Mouse (Mus musculus) neural tube, embryonic 14.5 days (tissue): Measurements from ENCODE around the gene Mtx1. TPM values are rescaled to one million over a fixed set of nuclear protein-coding genes. Genes with fewer than 3 reads are reported as not detected.

Source experiments
- ATAC-seq: fragments of 200-750 bp; cut with Nextera tagmentation; 2 replicates; pipeline ENCODE4 v1.8.0; 2017; ENCODE audit warnings: low read depth, mild to moderate bottlenecking, moderate TSS enrichment, moderate library complexity
- H3K27ac ChIP-seq: fragments of 300-500 bp; sonication (generic); 2 replicates; pipeline ENCODE4 v1.5.1; 2014; ENCODE audit warnings: low read depth, mild to moderate bottlenecking, control low read depth, low read length, moderate library complexity, mixed read lengths
- H3K27me3 ChIP-seq: fragments of 300-500 bp; sonication (generic); 2 replicates; pipeline ENCODE4 v1.6.1; 2014; ENCODE audit warnings: low read length; ENCODE audit not compliant: control insufficient read depth, insufficient read depth
- H3K36me3 ChIP-seq: fragments of 300-500 bp; sonication (generic); 2 replicates; pipeline ENCODE4 v1.6.1; 2014; ENCODE audit warnings: low read length, mixed read lengths; ENCODE audit not compliant: control insufficient read depth, insufficient read depth
- H3K4me1 ChIP-seq: fragments of 300-500 bp; sonication (generic); 2 replicates; pipeline ENCODE4 v1.6.1; 2014; ENCODE audit warnings: low read length; ENCODE audit not compliant: control insufficient read depth, insufficient read depth
- H3K4me2 ChIP-seq: fragments of 300-500 bp; sonication (generic); 2 replicates; pipeline ENCODE4 v1.6.1; 2014; ENCODE audit warnings: mild to moderate bottlenecking, low read depth, low read length, control low read depth
- H3K4me3 ChIP-seq: fragments of 300-500 bp; sonication (generic); 2 replicates; pipeline ENCODE4 v1.5.1; 2014; ENCODE audit warnings: low read depth, low read length, control low read depth, mixed read lengths
- H3K9ac ChIP-seq: fragments of 300-500 bp; sonication (generic); replicated peaks from 2 replicates; pipeline ENCODE4 v1.6.1; 2014; ENCODE audit warnings: low read depth, mild to moderate bottlenecking, control low read depth, low read length, mixed read lengths
- H3K9me3 ChIP-seq: fragments of 300-500 bp; sonication (generic); 2 replicates; pipeline ENCODE4 v1.6.1; 2016; ENCODE audit warnings: low read length; ENCODE audit not compliant: control insufficient read depth
- WGBS: fragments of 180-500 bp; shearing (Covaris S2); extraction: QIAGEN DNeasy Blood & Tissue Kit; methylation state at CpG from one replicate; pipeline ENCODE4 v1.1.7; 2014; 5-methylcytosine and 5-hydroxymethylcytosine counted together
- polyA plus RNA-seq: library from polyadenylated mRNA; unstranded; fragments of >200 nt; fragmentation: Nextera tagmentation; extraction: Ambion mirVana; gene quantifications from 2 replicates; pipeline ENCODE4 v1.2.1, GENCODE M21; 2014

Mtx1 gene
- polyA plus RNA-seq, 1 experiment from 2014 or later: 151 TPM

DNA sequence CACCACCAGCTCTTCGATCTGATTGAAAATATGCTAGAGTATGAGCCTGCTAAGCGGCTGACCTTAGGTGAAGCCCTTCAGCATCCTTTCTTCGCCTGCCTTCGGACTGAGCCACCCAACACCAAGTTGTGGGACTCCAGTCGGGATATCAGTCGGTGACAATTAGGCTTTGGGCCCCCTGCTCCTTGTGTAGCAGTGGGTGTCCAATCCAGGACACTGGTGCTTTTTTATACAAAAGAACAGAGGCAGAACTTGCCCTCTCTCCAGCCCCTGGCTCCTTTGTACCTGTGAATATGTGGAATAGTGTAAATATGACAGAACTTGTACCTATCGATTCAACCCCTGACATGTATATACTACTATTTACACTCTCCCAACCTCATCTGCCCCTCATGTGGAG, 50.5 kb downstream of the Mtx1 start:
- 83% methylated on average over 7 of the region's 7 CpGs for WGBS
- H3K9ac ChIP-seq: no peak overlapping the region
- no peaks in the 10 kb centered on the region for H3K9me3 ChIP-seq
- H3K4me1 ChIP-seq: peaks cover 11% of the 10 kb centered on the region
- no peak for ATAC-seq
- peaks cover 61% of the 10 kb centered on the region for H3K36me3 ChIP-seq
- no peak overlapping the region for H3K4me3 ChIP-seq
- H3K4me2 ChIP-seq: no peak overlapping the region
- no peaks in the 10 kb centered on the region for H3K27me3 ChIP-seq
- H3K27ac ChIP-seq: no peak overlapping the region

- Histone ChIP-seq H3K4me2 (no peak overlapping the region), H3K9ac (no peak overlapping the region), H3K9me3 (no peaks in the 10 kb centered on the region), H3K36me3 (peaks cover 59% of the 10 kb centered on the region), H3K27ac (no peak overlapping the region), H3K27me3 (no peaks in the 10 kb centered on the region), H3K4me3 (no peak overlapping the region), H3K4me1 (peaks cover 11% of the 10 kb centered on the region)
- WGBS: 94% methylated on average over 10 of the region's 10 CpGs
- ATAC-seq: no peak
These were observed 51.3 kb downstream of the Mtx1 start for GRCm38 (mm10) chr3:89175544-89175943.

DNA sequence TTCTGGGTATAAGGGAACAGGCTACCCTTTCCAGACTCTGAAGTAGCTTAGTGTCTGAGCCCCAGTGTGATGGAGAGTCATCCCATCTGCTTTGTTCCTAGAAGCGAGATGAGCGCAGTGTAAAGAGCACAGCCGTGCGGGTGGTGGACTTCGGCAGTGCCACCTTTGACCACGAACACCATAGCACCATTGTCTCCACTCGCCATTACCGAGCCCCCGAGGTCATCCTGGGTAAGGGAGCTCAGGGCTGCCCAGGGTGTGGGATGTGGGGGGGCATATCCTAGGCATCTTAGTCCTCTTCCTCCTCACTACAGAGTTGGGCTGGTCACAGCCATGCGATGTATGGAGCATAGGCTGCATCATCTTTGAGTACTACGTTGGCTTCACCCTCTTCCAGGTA, 52.0 kb downstream of the Mtx1 start:
- 93% methylated on average over 11 of the region's 11 CpGs for WGBS
- Histone ChIP-seq H3K4me2 (no peak overlapping the region), H3K9me3 (no peaks in the 10 kb centered on the region), H3K27ac (no peak overlapping the region), H3K9ac (no peak overlapping the region), H3K36me3 (peaks cover 57% of the 10 kb centered on the region), H3K4me3 (no peak overlapping the region), H3K4me1 (peaks cover 11% of the 10 kb centered on the region), H3K27me3 (no peaks in the 10 kb centered on the region)
- no peak for ATAC-seq

DNA sequence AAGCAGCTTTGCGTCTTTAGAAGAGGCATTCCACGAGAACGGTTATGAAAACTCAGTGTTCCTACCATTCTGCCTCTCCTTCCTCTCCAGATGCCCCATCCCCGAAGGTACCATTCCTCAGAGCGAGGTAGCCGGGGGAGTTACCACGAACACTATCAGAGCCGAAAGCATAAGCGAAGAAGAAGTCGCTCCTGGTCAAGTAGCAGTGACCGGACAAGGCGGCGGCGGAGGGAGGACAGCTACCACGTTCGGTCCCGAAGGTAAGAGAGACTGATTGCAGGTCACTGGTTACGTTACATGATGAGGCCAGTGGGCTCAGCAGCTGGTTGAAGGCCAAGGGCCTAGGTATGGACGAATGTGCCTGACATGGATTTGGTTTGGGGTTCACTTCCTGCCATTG, 59.9 kb downstream of the Mtx1 start:
- Histone ChIP-seq H3K4me2 (no peak overlapping the region), H3K4me1 (peaks cover 15% of the 10 kb centered on the region), H3K9ac (no peak overlapping the region), H3K36me3 (peaks cover 32% of the 10 kb centered on the region), H3K9me3 (no peaks in the 10 kb centered on the region), H3K27ac (no peak overlapping the region), H3K4me3 (no peak overlapping the region), H3K27me3 (peaks cover 2% of the 10 kb centered on the region; the same call in 1 of the 2 replicates)
- WGBS: 98% methylated on average over 19 of the region's 19 CpGs
- no peak for ATAC-seq

DNA sequence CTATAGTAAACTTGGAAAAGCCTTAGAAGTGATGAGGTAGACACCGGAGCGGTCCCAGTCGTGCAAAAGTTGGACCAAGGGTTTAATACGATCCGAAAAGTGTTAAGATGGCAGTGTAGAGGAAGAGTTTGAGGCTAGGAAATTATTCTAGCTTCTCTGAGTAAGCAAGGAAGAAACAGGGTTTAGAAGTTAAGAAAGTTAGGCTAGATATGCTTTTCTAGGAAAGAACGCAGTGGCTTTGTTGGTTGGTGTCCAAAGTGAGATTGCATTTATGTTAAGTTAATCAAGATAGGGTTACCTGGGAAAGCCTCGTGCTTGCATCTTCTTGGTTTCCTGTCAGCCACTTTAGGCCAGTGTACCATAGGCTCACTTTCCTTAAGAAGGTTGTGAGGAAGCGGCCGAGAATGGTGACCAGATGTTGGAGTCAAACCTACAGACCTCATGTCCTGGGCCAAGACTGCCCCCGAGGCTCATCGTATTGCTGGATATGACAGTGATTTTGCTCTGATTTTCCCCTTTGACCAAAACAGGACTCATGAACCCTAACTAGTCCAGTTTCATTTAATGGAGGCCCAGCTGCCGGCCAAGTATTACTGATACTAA, 61.5 kb downstream of the Mtx1 start:
- Histone ChIP-seq H3K4me1 (peaks cover 15% of the 10 kb centered on the region), H3K4me2 (peak overlapping the region; percentile 71), H3K27ac (peak overlapping the region; percentile 93), H3K4me3 (peak overlapping the region; percentile 91), H3K9ac (peak overlapping the region; percentile 93), H3K9me3 (no peaks in the 10 kb centered on the region), H3K27me3 (peaks cover 2% of the 10 kb centered on the region; the same call in 1 of the 2 replicates), H3K36me3 (peaks cover 26% of the 10 kb centered on the region)
- WGBS: 28% methylated on average over 12 of the region's 12 CpGs
- ATAC-seq: no peak; the same call in 1 of the 2 replicates

DNA sequence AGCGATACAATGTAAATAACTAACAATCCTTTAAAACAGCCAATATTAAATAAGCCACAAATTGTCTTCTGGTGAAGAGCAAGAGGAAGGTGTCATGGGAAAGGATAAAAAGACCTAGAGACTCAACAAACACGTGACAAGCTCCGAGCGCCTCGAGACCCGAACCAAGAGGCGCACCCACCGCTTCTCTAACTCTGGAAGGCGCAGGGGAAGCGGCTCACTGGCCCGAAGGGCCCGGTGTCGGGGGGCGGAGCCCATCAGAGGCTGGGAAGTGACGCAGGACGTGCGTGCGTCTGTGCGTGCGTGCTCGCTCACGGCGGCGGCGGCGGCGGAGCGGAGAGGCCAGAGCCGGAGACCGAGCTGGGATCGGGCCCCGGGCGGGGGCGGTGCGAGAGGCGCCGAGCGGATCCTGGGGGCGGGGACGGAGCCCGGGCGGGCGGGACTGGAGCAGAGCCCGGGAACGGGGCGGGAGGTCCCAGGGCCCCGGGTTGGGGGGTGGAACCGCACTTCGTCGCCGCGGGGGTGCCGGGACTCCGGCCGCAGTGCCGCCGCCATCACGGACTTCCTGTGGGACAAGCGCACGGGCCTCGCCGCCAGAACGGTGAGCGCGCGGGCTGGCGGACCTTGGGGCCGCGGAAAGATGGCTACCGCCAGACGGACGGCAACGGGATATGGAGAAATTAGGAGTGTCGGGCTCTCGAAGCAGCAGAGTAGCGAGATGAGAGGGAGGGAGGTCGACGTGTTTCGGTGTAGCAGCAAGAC, 62.2 kb downstream of the Mtx1 start, which contains the start of gene Clk2:
Clk2 (plus strand) TSS at position 290 of the 762 bp plus-strand sequence.
- Histone ChIP-seq H3K9ac (peak within 1 kb of the TSS; percentile 93), H3K4me2 (peak within 1 kb of the TSS; percentile 71), H3K27ac (peak within 1 kb of the TSS; percentile 93), H3K36me3 (peaks cover 22% of the 10 kb centered on the region), H3K4me1 (peaks cover 15% of the 10 kb centered on the region), H3K27me3 (peaks cover 4% of the 10 kb centered on the region; the same call in 1 of the 2 replicates), H3K4me3 (peak within 1 kb of the TSS; percentile 91), H3K9me3 (no peaks in the 10 kb centered on the region)
- peak; percentile 96 for ATAC-seq
- 1% methylated on average over 72 of the region's 79 CpGs for WGBS

- no peak for ATAC-seq
- peaks cover 12% of the 10 kb centered on the region for H3K36me3 ChIP-seq
- H3K4me3 ChIP-seq: peak overlapping the region; percentile 91
- peak overlapping the region; percentile 71 for H3K4me2 ChIP-seq
- no peaks in the 10 kb centered on the region for H3K9me3 ChIP-seq
- 77% methylated on average over 5 of the region's 5 CpGs for WGBS
- peaks cover 19% of the 10 kb centered on the region for H3K4me1 ChIP-seq
- H3K27me3 ChIP-seq: peaks cover 4% of the 10 kb centered on the region; the same call in 1 of the 2 replicates
- H3K27ac ChIP-seq: peak overlapping the region; percentile 93; the same call in 1 of the 2 replicates
- H3K9ac ChIP-seq: peak overlapping the region; percentile 93; the same call in 1 of the 2 replicates
These were observed 63.1 kb downstream of the Mtx1 start for GRCm38 (mm10) chr3:89163643-89164245.

GRCm38 (mm10) chr3:89163123-89163522, 63.8 kb downstream of the Mtx1 start:
- no peak overlapping the region for H3K4me2 ChIP-seq
- peaks cover 25% of the 10 kb centered on the region for H3K4me1 ChIP-seq
- H3K4me3 ChIP-seq: no peak overlapping the region
- no peak for ATAC-seq
- H3K27ac ChIP-seq: no peak overlapping the region
- H3K27me3 ChIP-seq: peaks cover 4% of the 10 kb centered on the region; the same call in 1 of the 2 replicates
- H3K36me3 ChIP-seq: peaks cover 6% of the 10 kb centered on the region
- H3K9me3 ChIP-seq: no peaks in the 10 kb centered on the region
- no peak overlapping the region for H3K9ac ChIP-seq
- 72% methylated on average over 1 of the region's 1 CpGs for WGBS

DNA sequence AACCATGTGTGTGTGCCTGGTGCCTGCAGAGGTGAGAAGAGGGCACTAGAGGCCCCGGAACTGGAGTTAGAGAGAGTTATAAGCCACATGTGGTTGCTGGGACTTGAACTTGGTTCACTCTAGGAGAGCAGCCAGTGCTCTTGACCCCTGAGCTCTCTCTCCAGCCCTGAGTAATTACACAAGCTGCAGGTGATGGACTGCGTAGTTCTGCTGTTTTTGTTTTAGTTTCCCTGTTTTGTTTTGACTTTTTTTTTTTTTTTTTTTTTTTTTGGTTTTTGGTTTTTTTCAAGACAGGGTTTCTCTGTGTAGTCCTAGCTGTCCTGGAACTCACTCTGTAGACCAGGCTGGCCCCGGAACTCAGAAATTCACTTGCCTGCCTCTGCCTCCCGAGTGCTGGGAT, 65.1 kb downstream of the Mtx1 start:
- no peak overlapping the region for H3K27ac ChIP-seq
- 89% methylated on average over 4 of the region's 4 CpGs for WGBS
- peaks cover 4% of the 10 kb centered on the region; the same call in 1 of the 2 replicates for H3K27me3 ChIP-seq
- H3K4me2 ChIP-seq: no peak overlapping the region
- peaks cover 27% of the 10 kb centered on the region for H3K4me1 ChIP-seq
- no peak overlapping the region for H3K4me3 ChIP-seq
- ATAC-seq: no peak
- H3K36me3 ChIP-seq: no peaks in the 10 kb centered on the region
- H3K9me3 ChIP-seq: no peaks in the 10 kb centered on the region
- H3K9ac ChIP-seq: no peak overlapping the region
